Mouse (Mus musculus) mature B cell (primary cell): Measurements from ENCODE around the gene Aldh16a1.
"Not testable (repeated sequence)": the region's sequence is repeated elsewhere in the genome, so short reads cannot be mapped to it uniquely, and the experiment has no call there.

ENCODE experiments used
- in situ Hi-C: fragments of 300-500 bp; cut with MboI; formaldehyde crosslinking; loops from 2 replicates; pipeline ENCODE4 v1.14.3; 2019

Gene Aldh16a1

GRCm38 (mm10) chr7:45157459-45157858 is 3.1 kb upstream of the Aldh16a1 start:
- in situ Hi-C loops = no loop called here

- in situ Hi-C loops = no loop called here
These were observed 1.8 kb upstream of the Aldh16a1 start for GRCm38 (mm10) chr7:45156206-45156605.

- in situ Hi-C loops = no loop called here
These were observed 1.2 kb upstream of the Aldh16a1 start for GRCm38 (mm10) chr7:45155590-45155989.

- in situ Hi-C loops = no loop called here
These were observed 670 bp upstream of the Aldh16a1 start for GRCm38 (mm10) chr7:45154993-45155514.

GRCm38 (mm10) chr7:45153586-45153985 is 798 bp downstream of the Aldh16a1 start:
- in situ Hi-C loops = no loop called here

- in situ Hi-C loops = not testable (repeated sequence)
These were observed 1.3 kb downstream of the Aldh16a1 start for GRCm38 (mm10) chr7:45153052-45153451.

GRCm38 (mm10) chr7:45151303-45151702 is 3.1 kb downstream of the Aldh16a1 start:
- in situ Hi-C loops = no loop called here

- in situ Hi-C loops = no loop called here
These were observed 4.1 kb downstream of the Aldh16a1 start for GRCm38 (mm10) chr7:45150321-45150720.

GRCm38 (mm10) chr7:45149545-45149944 is 4.8 kb downstream of the Aldh16a1 start:
- in situ Hi-C loops = no loop called here

- in situ Hi-C loops = no loop called here
These were observed 5.8 kb downstream of the Aldh16a1 start for GRCm38 (mm10) chr7:45148534-45149098.

- in situ Hi-C loops = no loop called here
These were observed 6.5 kb downstream of the Aldh16a1 start for GRCm38 (mm10) chr7:45147899-45148298.

GRCm38 (mm10) chr7:45147267-45147666 is 7.1 kb downstream of the Aldh16a1 start:
- in situ Hi-C loops = no loop called here

GRCm38 (mm10) chr7:45145460-45145859 is 8.9 kb downstream of the Aldh16a1 start:
- in situ Hi-C loops = no loop called here

GRCm38 (mm10) chr7:45144368-45145174 is 9.8 kb downstream of the Aldh16a1 start:
- in situ Hi-C loops = no loop called here

GRCm38 (mm10) chr7:45141914-45142313 is 12.5 kb downstream of the Aldh16a1 start:
- in situ Hi-C loops = no loop called here

- in situ Hi-C loops = no loop called here
These were observed 13.1 kb downstream of the Aldh16a1 start for GRCm38 (mm10) chr7:45141319-45141718.

- in situ Hi-C loops = no loop called here
These were observed 14.3 kb downstream of the Aldh16a1 start for GRCm38 (mm10) chr7:45139904-45140723.

- in situ Hi-C loops = no loop called here
These were observed 16.0 kb downstream of the Aldh16a1 start for GRCm38 (mm10) chr7:45138403-45138802.

- in situ Hi-C loops = no loop called here
These were observed 17.0 kb downstream of the Aldh16a1 start for GRCm38 (mm10) chr7:45137171-45138006.

- in situ Hi-C loops = no loop called here
These were observed 18.3 kb downstream of the Aldh16a1 start, which contains the start of the genes Gm45713 and Flt3l for GRCm38 (mm10) chr7:45135993-45136567. TSS of gene Gm45713 (minus strand) at chr7:45136231. TSS of gene Flt3l (minus strand) at chr7:45136432.

GRCm38 (mm10) chr7:45135370-45135769 is 19.0 kb downstream of the Aldh16a1 start:
- in situ Hi-C loops = no loop called here
